In the genomic region with DNA sequence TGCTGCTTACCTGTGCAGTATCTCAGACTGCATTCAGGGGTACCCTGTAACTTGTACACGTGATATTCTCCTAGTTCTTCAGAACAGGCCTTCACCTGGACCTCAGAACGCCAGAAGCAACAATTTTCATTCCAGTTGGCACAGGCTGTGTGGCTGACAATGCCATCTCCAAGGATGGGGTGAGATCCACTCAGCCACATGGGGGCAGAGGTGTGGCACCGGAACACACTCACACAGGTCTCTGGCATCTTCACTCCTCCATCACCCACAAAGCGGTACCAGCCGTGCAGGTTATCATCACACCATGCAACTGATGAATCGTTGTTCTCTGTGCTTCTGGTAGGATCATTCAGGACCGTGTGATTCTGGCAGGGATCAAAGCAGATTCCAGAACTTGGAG, we compare ENCODE assay signal across 27 mouse cellular contexts. TPM values are rescaled to one million over a fixed set of nuclear protein-coding genes. Genes with fewer than 3 reads are reported as not detected.
"Had no signal": no experiment of that assay in that cellular context is flagged by ENCODE, and none has a peak within 500 bp of the region (broad histone marks: within the 10 kb centered on the region; RNA-seq: fewer than 3 reads in every experiment).

No protein-coding gene starts in this region.

- DNase-seq: layer of hippocampus, postnatal 36 days; left cerebral cortex, postnatal 4 days; liver, embryonic 13.5 days; lung, adult 2 months; lung, postnatal 14 days; lung, postnatal 4 days; midbrain, embryonic 14.5 days; spleen, adult 18-20 months; thymus, postnatal 25 days had no signal

- H3K27ac ChIP-seq: hindbrain, postnatal 0 days; left cerebral cortex, adult 2 months; limb, embryonic 12.5 days; limb, embryonic 15.5 days; liver, embryonic 13.5 days; stomach, embryonic 15.5 days had no signal

- H3K27me3 ChIP-seq: limb, embryonic 12.5 days; limb, embryonic 15.5 days; liver, embryonic 13.5 days; stomach, embryonic 15.5 days had no signal

- H3K36me3 ChIP-seq: limb, embryonic 12.5 days; limb, embryonic 15.5 days; liver, embryonic 13.5 days; stomach, embryonic 15.5 days had no signal

- H3K4me3 ChIP-seq: left cerebral cortex, adult 2 months; limb, embryonic 12.5 days; limb, embryonic 15.5 days; liver, embryonic 13.5 days; stomach, embryonic 15.5 days had no signal

- H3K4me1 ChIP-seq: limb, embryonic 12.5 days; limb, embryonic 15.5 days; liver, embryonic 13.5 days; stomach, embryonic 15.5 days had no signal

RNA-seq across cellular contexts. Expression of gene Gp2, which starts 4.9 kb away (rescaled TPM):
- total RNA-seq: hindbrain, postnatal 0 days; layer of hippocampus, adult 18-20 months; layer of hippocampus, postnatal 10 days; layer of hippocampus, postnatal 36 days; left cerebral cortex, adult 2 months; left cerebral cortex, postnatal 10 days; left cerebral cortex, postnatal 4 days; megakaryocyte progenitor cell, adult 5-6 weeks; megakaryocyte-erythroid progenitor cell, adult 5-6 weeks; midbrain, postnatal 0 days had no signal
- polyA plus RNA-seq: hindbrain, postnatal 0 days; limb, embryonic 12.5 days; limb, embryonic 15.5 days; liver, embryonic 13.5 days; liver, embryonic 16.5 days; midbrain, embryonic 11.5 days; midbrain, embryonic 14.5 days; midbrain, postnatal 0 days; neural tube, embryonic 11.5 days; neural tube, embryonic 14.5 days had no signal

RNA-seq across cellular contexts. Expression of gene Umod, which starts 24.9 kb away (rescaled TPM):
- total RNA-seq: hindbrain, postnatal 0 days; layer of hippocampus, adult 18-20 months; layer of hippocampus, postnatal 10 days; layer of hippocampus, postnatal 36 days; left cerebral cortex, adult 2 months; left cerebral cortex, postnatal 10 days; left cerebral cortex, postnatal 4 days; megakaryocyte progenitor cell, adult 5-6 weeks; megakaryocyte-erythroid progenitor cell, adult 5-6 weeks; midbrain, postnatal 0 days had no signal
- polyA plus RNA-seq: hindbrain, postnatal 0 days; inflammation-experienced regulatory T-cells, adult 6 months; intestine, embryonic 16.5 days; limb, embryonic 12.5 days; limb, embryonic 15.5 days; liver, embryonic 13.5 days; liver, embryonic 16.5 days; lung, embryonic 16.5 days; midbrain, embryonic 11.5 days; midbrain, embryonic 14.5 days; midbrain, postnatal 0 days; neural tube, embryonic 11.5 days; neural tube, embryonic 14.5 days; stomach, embryonic 15.5 days had no signal
